26 mouse cellular contexts compared by ENCODE assay signal in genomic region chr7:101680961-101681360, GRCm38 (mm10). TPM values are rescaled to one million over a fixed set of nuclear protein-coding genes. Genes with fewer than 3 reads are reported as not detected.
DNase-seq lines count a peak whose midpoint lies in the region; ATAC-seq and TF ChIP-seq lines count a peak whose summit lies in the region.
"Had no signal": no experiment of that assay in that cellular context is flagged by ENCODE, and none has a peak within 500 bp of the region (broad histone marks: within the 10 kb centered on the region; RNA-seq: fewer than 3 reads in every experiment).

No protein-coding gene starts in this region.

- intact Hi-C loops in heart, postnatal 14 days (cut with DNase I) = no loop called here

- no peak overlapping the region for H3K9ac ChIP-seq in heart, embryonic 11.5 days (ENCODE audit: low read depth, low read length)
- H3K9ac ChIP-seq in heart, embryonic 14.5 days (ENCODE audit: low read length) = peak overlapping the region; percentile 42; the same call in 1 of the 2 replicates
- H3K9ac ChIP-seq in heart, postnatal 0 days (replicated peaks; ENCODE audit: low read depth, low read length) = peak overlapping the region; percentile 16; the same call in 1 of the 2 replicates
- H3K9ac ChIP-seq: forebrain, postnatal 0 days; hindbrain, embryonic 12.5 days; liver, embryonic 15.5 days; lung, embryonic 15.5 days; neural tube, embryonic 12.5 days had no signal

- no peak overlapping the region for H3K4me3 ChIP-seq in heart, embryonic 11.5 days (ENCODE audit: low read depth, low read length)
- no peak overlapping the region for H3K4me3 ChIP-seq in heart, embryonic 14.5 days (ENCODE audit: control insufficient read depth in 1 of 2, insufficient read depth in 1 of 2, low read depth in 1 of 2, low read length in 2 of 2)
- no peak overlapping the region for H3K4me3 ChIP-seq in heart, postnatal 0 days (ENCODE audit: low read depth, low read length)
- H3K4me3 ChIP-seq: hindbrain, embryonic 12.5 days; layer of hippocampus, adult 2 months; liver, embryonic 15.5 days; lung, embryonic 15.5 days; neural tube, embryonic 12.5 days had no signal

- peaks cover 31% of the 10 kb centered on the region for H3K4me1 ChIP-seq in heart, embryonic 11.5 days (ENCODE audit: control insufficient read depth, insufficient read depth, low read length)
- H3K4me1 ChIP-seq in heart, embryonic 14.5 days (ENCODE audit: control insufficient read depth in 2 of 2, insufficient read depth in 2 of 2, low read length in 2 of 2) = peaks cover 29 to 35% of the 10 kb centered on the region in 2 experiments
- H3K4me1 ChIP-seq in heart, postnatal 0 days (ENCODE audit: control insufficient read depth, insufficient read depth) = peaks cover 28% of the 10 kb centered on the region

- ATAC-seq in heart, embryonic 11.5 days (replicated peaks; ENCODE audit: insufficient number of reproducible peaks, low FRiP score, low TSS enrichment) = no peak
- ATAC-seq in heart, embryonic 14.5 days (ENCODE audit: insufficient number of reproducible peaks, insufficient read depth, low FRiP score, low read depth) = no peak
- ATAC-seq in heart, postnatal 0 days (ENCODE audit: insufficient read depth, low read depth) = no peak
- ATAC-seq: forebrain, postnatal 0 days; intestine, postnatal 0 days; Patski had no signal

- no peaks in the 10 kb centered on the region for H3K36me3 ChIP-seq in heart, embryonic 11.5 days (ENCODE audit: control insufficient read depth, insufficient read depth, low read length)
- no peaks in the 10 kb centered on the region for H3K36me3 ChIP-seq in heart, embryonic 14.5 days (ENCODE audit: control insufficient read depth, insufficient read depth, low read length)
- no peaks in the 10 kb centered on the region for H3K36me3 ChIP-seq in heart, postnatal 0 days (replicated peaks; ENCODE audit: control insufficient read depth, insufficient read depth, low read length)
- H3K36me3 ChIP-seq: hindbrain, embryonic 12.5 days; liver, embryonic 15.5 days; lung, embryonic 15.5 days; neural tube, embryonic 12.5 days had no signal

- no peak for TF ChIP-seq CTCF in heart, postnatal 0 days (IDR thresholded peaks at IDR 0.05; ENCODE audit: low read depth)

- TF ChIP-seq EP300 in heart, postnatal 0 days (IDR thresholded peaks at IDR 0.05; ENCODE audit: low read depth) = no peak

- H3K4me2 ChIP-seq in heart, embryonic 11.5 days = no peak overlapping the region
- no peak overlapping the region for H3K4me2 ChIP-seq in heart, embryonic 14.5 days (ENCODE audit: low read length)
- no peak overlapping the region for H3K4me2 ChIP-seq in heart, postnatal 0 days (ENCODE audit: low read depth, low read length)
- H3K4me2 ChIP-seq: hindbrain, embryonic 12.5 days; liver, embryonic 15.5 days; lung, embryonic 15.5 days; neural tube, embryonic 12.5 days had no signal

- H3K27ac ChIP-seq in heart, embryonic 11.5 days (ENCODE audit: low read depth, low read length) = no peak overlapping the region
- H3K27ac ChIP-seq in heart, embryonic 14.5 days (replicated peaks in 1 of 2; ENCODE audit: control insufficient read depth in 1 of 2, insufficient read depth in 1 of 2, low read depth in 2 of 2, low read length in 2 of 2) = no peak overlapping the region
- peak overlapping the region; percentile 32; the same call in 1 of the 2 replicates for H3K27ac ChIP-seq in heart, postnatal 0 days (ENCODE audit: low read depth)
- H3K27ac ChIP-seq: layer of hippocampus, adult 2 months; liver, embryonic 15.5 days; lung, embryonic 15.5 days; neural tube, embryonic 12.5 days had no signal

- no peaks in the 10 kb centered on the region for H3K9me3 ChIP-seq in heart, embryonic 11.5 days (replicated peaks; ENCODE audit: control insufficient read depth, low read length)
- H3K9me3 ChIP-seq in heart, embryonic 14.5 days (ENCODE audit: control insufficient read depth, low read length) = no peaks in the 10 kb centered on the region
- no peaks in the 10 kb centered on the region for H3K9me3 ChIP-seq in heart, postnatal 0 days (replicated peaks; ENCODE audit: control insufficient read depth, low read length)
- H3K9me3 ChIP-seq: G1E; hindbrain, embryonic 12.5 days; liver, embryonic 15.5 days; lung, embryonic 15.5 days; neural tube, embryonic 12.5 days had no signal

- DNase-seq in heart, adult 11 months = peak; percentile 93
- DNase-seq in heart, postnatal 14 days = no peak
- peak; percentile 44 for DNase-seq in A20 (ENCODE audit: low read depth, low spot score)
- DNase-seq in heart, postnatal 0 days (ENCODE audit: low spot score) = no peak
- DNase-seq in lung, postnatal 4 days = no peak
- DNase-seq: adrenal gland, postnatal 36 days; B cell, adult 2 months; cerebellum, adult 9-11 months; forebrain, postnatal 0 days; kidney, postnatal 10 days; layer of hippocampus, postnatal 36 days; lung, postnatal 36 days; midbrain, embryonic 14.5 days; retina, postnatal 1 day; right cerebral cortex, postnatal 25 days had no signal

- no peaks in the 10 kb centered on the region for H3K27me3 ChIP-seq in heart, embryonic 11.5 days (ENCODE audit: control insufficient read depth, insufficient read depth, low read length)
- H3K27me3 ChIP-seq in heart, embryonic 14.5 days (ENCODE audit: control insufficient read depth, insufficient read depth, low read length) = no peaks in the 10 kb centered on the region
- no peaks in the 10 kb centered on the region for H3K27me3 ChIP-seq in heart, postnatal 0 days (ENCODE audit: control insufficient read depth, insufficient read depth, low read length)
- H3K27me3 ChIP-seq: CH12.LX; hindbrain, embryonic 12.5 days; liver, embryonic 15.5 days; lung, embryonic 15.5 days; neural tube, embryonic 12.5 days; Patski had no signal

- WGBS in heart, embryonic 11.5 days (ENCODE audit: insufficient replicate concordance) = 60% methylated on average over 3 of the region's 3 CpGs
- 48% methylated on average over 3 of the region's 3 CpGs for WGBS in heart, embryonic 14.5 days
- 41% methylated on average over 3 of the region's 3 CpGs for WGBS in heart, postnatal 0 days

RNA-seq across cellular contexts. Expression of gene Clpb, which starts 17.5 kb away (rescaled TPM):
- 36.1 and 47.0 TPM in 2 replicates for polyA plus RNA-seq in heart, embryonic 11.5 days (2014; fragmentation: Nextera tagmentation; extraction: Ambion mirVana)
- 46.8 and 48.7 TPM in 2 replicates for polyA plus RNA-seq in heart, embryonic 14.5 days (2014; fragmentation: Nextera tagmentation; extraction: Ambion mirVana)
- 10 to 100 TPM; 61.6 to 69.5 TPM for total RNA-seq in heart, postnatal 14 days (2021)
- total RNA-seq in heart, postnatal 0 days (2014; rRNA removed; ENCODE audit: low replicate concordance) = 42.2 and 84.6 TPM in 2 replicates
- 47.2 and 47.7 TPM in 2 replicates for polyA plus RNA-seq in heart, postnatal 0 days (2015; fragmentation: Nextera tagmentation; extraction: Ambion mirVana)

Comparison
In these comparisons a context has a peak if more than half of its experiments do, and no peak if none do; other contexts are left out.
1. DNase-seq: peak in heart, adult 11 months (single experiment) and A20 (single experiment); none in heart, postnatal 14 days (0 of 2), heart, postnatal 0 days (single experiment) and lung, postnatal 4 days (0 of 2).